In the genomic region with DNA sequence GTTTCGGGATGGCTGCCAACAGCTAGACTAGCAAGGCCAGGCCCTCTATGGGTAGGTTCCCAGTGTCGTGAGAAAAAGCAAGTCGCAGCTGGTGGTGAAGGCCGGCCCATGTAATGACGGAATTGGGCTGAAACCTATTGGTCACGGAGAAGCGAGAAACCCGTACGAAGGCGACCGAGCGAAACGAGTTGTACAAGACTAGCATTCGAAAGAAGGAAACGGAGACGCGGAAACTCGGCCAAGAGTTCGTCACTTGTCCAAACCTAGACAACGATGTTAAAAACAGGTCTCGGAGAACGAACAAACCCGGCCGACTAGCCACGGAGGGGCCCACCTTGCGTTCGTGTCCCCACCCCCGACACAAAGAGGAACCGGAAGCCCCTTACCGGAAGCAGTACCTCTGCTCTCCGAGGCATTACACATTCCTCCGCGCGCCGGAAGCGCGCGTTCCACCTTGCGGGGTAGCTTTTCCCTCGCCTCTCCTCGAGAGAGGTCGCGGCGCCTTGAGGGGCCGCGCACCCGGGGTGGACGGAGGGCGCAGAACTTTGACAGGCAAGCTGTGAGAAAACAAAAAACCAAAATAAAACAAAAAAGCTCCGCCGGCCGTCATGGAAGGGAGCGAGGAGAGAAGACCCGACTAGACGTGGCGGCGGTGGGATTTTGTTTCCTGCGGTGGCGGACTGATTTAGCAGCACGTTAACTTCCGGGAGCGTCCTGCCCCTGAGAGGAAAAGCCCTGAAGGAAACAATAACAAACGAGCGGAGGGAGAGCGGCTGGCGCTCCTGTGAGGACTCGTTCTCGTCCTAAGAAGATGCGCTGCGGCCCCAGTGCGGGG, we compare ENCODE assay signal across 8 mouse cellular contexts. TPM values are rescaled to one million over a fixed set of nuclear protein-coding genes. Genes with fewer than 3 reads are reported as not detected.
DNase-seq lines count a peak whose midpoint lies in the region; ATAC-seq and TF ChIP-seq lines count a peak whose summit lies in the region.

TSS of gene Kdm5a (plus strand) at position 437 of the 835 bp plus-strand sequence.
TSS of gene Ccdc77 (minus strand) at position 687 of the 835 bp plus-strand sequence.

- H3K9ac ChIP-seq in hindbrain, embryonic 13.5 days: peak within 1 kb of the TSS; percentile 97

- under 1% methylated on average over 71 of the region's 71 CpGs for WGBS in hindbrain, embryonic 13.5 days

- CTCF ChIA-PET in Patski (lab: Charles Lee): no interaction called here

- H3K4me2 ChIP-seq in hindbrain, embryonic 13.5 days: peak within 1 kb of the TSS; percentile 86

- POLR2A ChIA-PET in Patski (lab: Charles Lee): interaction anchor here (0.6 to 0.8 kb wide), 4 partner anchors 19 to 179 kb away, joined by 3 to 5 read pairs (median 3); no protein-coding TSS in a partner anchor

- no peak for TF ChIP-seq CTCF in Patski (IDR thresholded peaks at IDR 0.05)

- peak within 1 kb of the TSS; percentile 96 for H3K27ac ChIP-seq in hindbrain, embryonic 13.5 days

- H3K27me3 ChIP-seq in Patski: no peaks in the 10 kb centered on the region
- no peaks in the 10 kb centered on the region for H3K27me3 ChIP-seq in hindbrain, embryonic 13.5 days

- peaks cover 20% of the 10 kb centered on the region for H3K4me1 ChIP-seq in hindbrain, embryonic 13.5 days (replicated peaks)

- peak; percentile 85 for ATAC-seq in Patski
- peak; percentile 98 for ATAC-seq in hindbrain, embryonic 13.5 days (ENCODE audit: low FRiP score)

- in situ Hi-C loops in Patski (cut with MboI; ENCODE audit: low pct_unique_long_range_greater_than_20kb): no loop called here

- H3K36me3 ChIP-seq in hindbrain, embryonic 13.5 days: peaks cover 17% of the 10 kb centered on the region

- DNase-seq in Patski (ENCODE audit: low read depth, low spot score): peak; percentile 81
- peak; percentile 93 to 96 for DNase-seq in cerebellum, postnatal 14 days
- DNase-seq in frontal cortex, postnatal 14 days (ENCODE audit: low spot score in 2 of 2): peak; percentile 92
- peak; percentile 83 to 96 for DNase-seq in layer of hippocampus, postnatal 25 days (ENCODE audit: extremely low spot score in 1 of 2, low spot score in 1 of 2)
- DNase-seq in lung, postnatal 25 days (ENCODE audit: low spot score): peak; percentile 93
- DNase-seq in retina, embryonic 14.5 days (ENCODE audit: low spot score): peak; percentile 93
- peak; percentile 90 for DNase-seq in thymus, postnatal 4 days

- no peaks in the 10 kb centered on the region for H3K9me3 ChIP-seq in hindbrain, embryonic 13.5 days

- H3K4me3 ChIP-seq in hindbrain, embryonic 13.5 days: peak within 1 kb of the TSS; percentile 100

RNA-seq across cellular contexts. Expression of gene Kdm5a, which starts in this region (rescaled TPM):
- polyA plus RNA-seq in Patski (2021): 41.4 TPM
- polyA plus RNA-seq in hindbrain, embryonic 13.5 days (2015; fragmentation: Nextera tagmentation; extraction: Ambion mirVana): 45.6 and 47.3 TPM in 2 replicates
- 10 to 100 TPM; 38.9 to 49.5 TPM for total RNA-seq in layer of hippocampus, postnatal 25 days (2021)

RNA-seq across cellular contexts. Expression of gene Ccdc77, which starts in this region (rescaled TPM):
- polyA plus RNA-seq in Patski (2021): 12.4 TPM
- polyA plus RNA-seq in hindbrain, embryonic 13.5 days (2015; fragmentation: Nextera tagmentation; extraction: Ambion mirVana): 13.2 and 14.2 TPM in 2 replicates
- 1 to 10 TPM; 4.9 to 6.0 TPM for total RNA-seq in layer of hippocampus, postnatal 25 days (2021)

Comparison
In these comparisons a context has a peak if more than half of its experiments do, and no peak if none do; other contexts are left out.
1. Peak in every context shown above with its lines: DNase-seq, ATAC-seq, H3K4me3 ChIP-seq and H3K27ac ChIP-seq.